Mouse (Mus musculus) neural tube, embryonic 14.5 days (tissue): ENCODE data around the gene C130074G19Rik. TPM values are rescaled to one million over a fixed set of nuclear protein-coding genes. Genes with fewer than 3 reads are reported as not detected.

Source experiments
- ATAC-seq: fragments of 200-750 bp; cut with Nextera tagmentation; 2 replicates; pipeline ENCODE4 v1.8.0; 2017; ENCODE audit warnings: low read depth, mild to moderate bottlenecking, moderate TSS enrichment, moderate library complexity
- H3K27ac ChIP-seq: fragments of 300-500 bp; sonication (generic); 2 replicates; pipeline ENCODE4 v1.5.1; 2014; ENCODE audit warnings: low read depth, mild to moderate bottlenecking, control low read depth, low read length, moderate library complexity, mixed read lengths
- H3K27me3 ChIP-seq: fragments of 300-500 bp; sonication (generic); 2 replicates; pipeline ENCODE4 v1.6.1; 2014; ENCODE audit warnings: low read length; ENCODE audit not compliant: control insufficient read depth, insufficient read depth
- H3K36me3 ChIP-seq: fragments of 300-500 bp; sonication (generic); 2 replicates; pipeline ENCODE4 v1.6.1; 2014; ENCODE audit warnings: low read length, mixed read lengths; ENCODE audit not compliant: control insufficient read depth, insufficient read depth
- H3K4me1 ChIP-seq: fragments of 300-500 bp; sonication (generic); 2 replicates; pipeline ENCODE4 v1.6.1; 2014; ENCODE audit warnings: low read length; ENCODE audit not compliant: control insufficient read depth, insufficient read depth
- H3K4me2 ChIP-seq: fragments of 300-500 bp; sonication (generic); 2 replicates; pipeline ENCODE4 v1.6.1; 2014; ENCODE audit warnings: mild to moderate bottlenecking, low read depth, low read length, control low read depth
- H3K4me3 ChIP-seq: fragments of 300-500 bp; sonication (generic); 2 replicates; pipeline ENCODE4 v1.5.1; 2014; ENCODE audit warnings: low read depth, low read length, control low read depth, mixed read lengths
- H3K9ac ChIP-seq: fragments of 300-500 bp; sonication (generic); replicated peaks from 2 replicates; pipeline ENCODE4 v1.6.1; 2014; ENCODE audit warnings: low read depth, mild to moderate bottlenecking, control low read depth, low read length, mixed read lengths
- H3K9me3 ChIP-seq: fragments of 300-500 bp; sonication (generic); 2 replicates; pipeline ENCODE4 v1.6.1; 2016; ENCODE audit warnings: low read length; ENCODE audit not compliant: control insufficient read depth
- WGBS: fragments of 180-500 bp; shearing (Covaris S2); extraction: QIAGEN DNeasy Blood & Tissue Kit; methylation state at CpG from one replicate; pipeline ENCODE4 v1.1.7; 2014; 5-methylcytosine and 5-hydroxymethylcytosine counted together
- polyA plus RNA-seq: library from polyadenylated mRNA; unstranded; fragments of >200 nt; fragmentation: Nextera tagmentation; extraction: Ambion mirVana; gene quantifications from 2 replicates; pipeline ENCODE4 v1.2.1, GENCODE M21; 2014

The C130074G19Rik gene
- polyA plus RNA-seq, 1 experiment from 2014 or later, result 0.48 TPM

DNA sequence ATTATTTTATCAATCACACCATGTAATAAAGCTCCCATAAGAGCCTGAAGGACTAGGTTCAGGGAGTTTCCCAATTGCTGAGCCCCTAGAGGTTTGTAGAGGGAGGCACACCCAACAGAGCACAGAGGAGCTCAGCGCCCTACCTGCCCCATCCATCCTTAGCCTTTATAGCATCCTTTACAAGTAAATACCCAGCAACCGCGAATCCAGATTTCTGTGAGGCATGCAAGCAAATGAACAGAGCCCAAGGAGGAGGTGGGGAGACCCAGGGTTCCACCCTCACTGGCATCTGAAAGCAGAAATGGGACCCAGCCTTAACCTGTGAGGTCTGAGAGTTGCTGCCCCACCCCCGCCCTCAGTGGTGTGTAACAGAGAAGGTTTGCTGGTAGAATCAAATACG, 46.7 kb downstream of the C130074G19Rik start:
- WGBS, result 70% methylated on average over 5 of the region's 5 CpGs
- Histone ChIP-seq H3K4me1 (no peaks in the 10 kb centered on the region), H3K9ac (no peak overlapping the region), H3K36me3 (0 out of 2 replicates have a peak, but pooled peaks cover 3% of the 10 kb centered on the region), H3K9me3 (no peaks in the 10 kb centered on the region), H3K4me2 (no peak overlapping the region), H3K27me3 (no peaks in the 10 kb centered on the region), H3K27ac (no peak overlapping the region), H3K4me3 (no peak overlapping the region)
- ATAC-seq, result no peak

DNA sequence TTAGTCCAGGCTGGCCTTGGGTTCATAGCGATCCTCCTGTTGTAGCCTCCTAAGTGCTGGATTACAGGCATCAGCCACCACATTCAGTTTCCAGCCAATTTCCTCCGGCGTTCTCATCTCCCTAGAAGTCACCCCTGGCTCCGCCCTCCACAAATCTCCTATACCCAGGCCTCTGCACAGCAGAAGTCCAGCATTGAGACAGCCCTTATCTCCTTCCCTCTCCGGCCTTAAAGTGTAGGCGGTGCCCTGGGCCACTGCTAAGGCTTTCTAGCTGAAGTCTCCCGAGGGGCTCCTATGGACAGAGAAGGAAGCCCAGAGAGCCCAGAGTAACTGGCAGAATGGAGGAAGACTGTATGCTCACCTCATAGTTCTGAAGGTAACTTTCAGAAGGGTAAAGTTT, 49.5 kb downstream of the C130074G19Rik start:
- no peak for ATAC-seq
- 93% methylated on average over 7 of the region's 7 CpGs for WGBS

DNA sequence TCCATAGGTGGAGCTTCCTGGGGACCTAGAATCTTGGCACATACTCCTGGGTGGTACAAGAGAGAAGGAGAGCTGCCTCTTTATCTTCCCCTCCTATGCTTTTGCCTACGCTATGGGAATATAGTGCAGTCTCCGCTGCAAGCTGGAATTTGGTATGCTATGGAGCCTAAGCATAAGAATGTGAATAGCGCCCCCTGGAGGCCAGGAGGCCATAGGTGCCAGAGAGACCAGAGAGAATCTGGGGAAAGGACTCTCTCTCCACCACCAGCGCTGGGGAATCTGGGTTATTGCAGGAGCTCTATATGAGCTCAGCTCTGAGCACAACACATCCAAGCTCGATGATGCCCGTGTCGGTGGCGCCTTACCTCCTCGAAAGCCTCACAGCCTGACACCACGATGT, 50.8 kb downstream of the C130074G19Rik start:
- Histone ChIP-seq H3K9me3 (no peaks in the 10 kb centered on the region), H3K4me1 (no peaks in the 10 kb centered on the region), H3K4me2 (no peak overlapping the region), H3K9ac (no peak overlapping the region), H3K4me3 (no peak overlapping the region), H3K27me3 (no peaks in the 10 kb centered on the region), H3K36me3 (no peaks in the 10 kb centered on the region), H3K27ac (no peak overlapping the region)
- 85% methylated on average over 10 of the region's 10 CpGs for WGBS
- no peak for ATAC-seq

More for the DNA sequence above, 49.5 kb downstream of the C130074G19Rik start:
- Histone ChIP-seq H3K27ac (no peak overlapping the region), H3K27me3 (no peaks in the 10 kb centered on the region), H3K9me3 (no peaks in the 10 kb centered on the region), H3K4me2 (no peak overlapping the region), H3K4me3 (no peak overlapping the region), H3K9ac (no peak overlapping the region), H3K36me3 (no peaks in the 10 kb centered on the region), H3K4me1 (no peaks in the 10 kb centered on the region)

DNA sequence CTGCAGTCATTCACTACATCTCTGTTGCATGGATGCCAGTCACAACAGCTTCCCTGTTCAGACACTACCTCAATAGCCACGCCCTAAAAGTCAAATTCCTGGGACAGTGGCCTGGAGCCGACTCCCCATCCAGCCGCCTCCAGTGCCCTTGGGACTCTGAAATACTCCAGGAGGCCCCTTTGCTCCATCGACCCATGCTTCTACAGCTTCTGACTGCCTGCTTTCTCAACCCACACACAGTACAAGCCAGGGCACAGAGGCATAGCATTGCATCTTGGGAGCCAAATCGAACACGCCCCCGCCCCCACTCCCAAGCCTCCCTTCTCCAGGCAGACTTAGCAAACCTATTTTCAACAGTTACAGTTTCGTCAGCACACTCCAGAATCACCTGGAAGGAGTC, 53.1 kb downstream of the C130074G19Rik start:
- Histone ChIP-seq H3K4me2 (no peak overlapping the region), H3K4me3 (no peak overlapping the region), H3K36me3 (no peaks in the 10 kb centered on the region), H3K27me3 (no peaks in the 10 kb centered on the region), H3K4me1 (no peaks in the 10 kb centered on the region), H3K9me3 (no peaks in the 10 kb centered on the region), H3K9ac (no peak overlapping the region), H3K27ac (no peak overlapping the region)
- ATAC-seq, result no peak
- 91% methylated on average over 8 of the region's 8 CpGs for WGBS

DNA sequence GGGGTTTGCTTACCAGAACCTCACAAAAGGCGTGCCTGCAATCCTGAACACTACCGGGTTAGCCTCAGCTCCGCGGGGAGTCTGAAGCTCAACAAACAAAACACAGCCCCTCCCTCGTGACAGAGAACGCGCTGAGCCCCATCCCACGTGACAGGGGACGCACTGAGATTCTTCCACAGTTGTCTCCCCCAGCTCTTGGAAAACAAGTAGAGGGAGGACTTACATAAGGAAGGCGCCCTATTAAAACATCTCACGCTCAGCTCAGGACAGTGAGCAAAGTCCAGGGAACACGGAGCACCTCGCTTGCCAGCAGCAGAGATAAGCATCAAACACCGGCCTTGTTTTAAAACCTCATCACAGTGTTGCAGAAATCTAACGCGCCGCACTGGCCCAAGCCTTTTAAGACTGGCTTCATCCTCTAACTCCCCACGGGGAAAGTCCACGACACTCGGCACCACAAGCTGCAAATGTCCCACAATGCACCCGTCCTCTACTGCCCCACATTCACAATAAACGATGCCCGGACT, 55.8 kb downstream of the C130074G19Rik start:
- Histone ChIP-seq H3K4me1 (no peaks in the 10 kb centered on the region), H3K27ac (peak overlapping the region; percentile 48; the same call in 1 of the 2 replicates), H3K4me3 (peak overlapping the region; percentile 9; the same call in 1 of the 2 replicates), H3K27me3 (no peaks in the 10 kb centered on the region), H3K4me2 (peak overlapping the region; percentile 38), H3K9me3 (no peaks in the 10 kb centered on the region), H3K36me3 (no peaks in the 10 kb centered on the region), H3K9ac (0 out of 2 replicates have a peak overlapping the region, but pooled peaks have one; percentile 25)
- WGBS, result 27% methylated on average over 23 of the region's 23 CpGs
- no peak for ATAC-seq

DNA sequence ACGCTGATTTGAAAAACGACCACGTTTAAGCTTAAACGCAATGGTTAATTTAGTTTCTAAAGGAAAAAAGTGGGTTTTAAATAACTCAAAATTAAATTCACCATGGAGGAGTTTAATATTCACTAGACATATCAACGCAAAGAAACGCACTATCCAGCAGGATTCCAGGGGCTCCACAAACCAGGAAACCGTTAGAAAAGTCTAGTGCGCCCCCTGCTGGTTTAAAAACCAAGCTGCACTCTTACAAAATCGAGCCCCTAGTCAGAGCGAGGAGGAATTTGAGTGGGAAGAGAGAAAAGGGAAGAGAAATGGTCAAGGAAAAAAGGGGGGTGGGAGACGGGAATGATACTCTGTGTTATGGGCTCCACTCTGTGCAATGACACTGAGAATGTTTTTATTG, 57.9 kb downstream of the C130074G19Rik start:
- H3K27me3 ChIP-seq, result no peaks in the 10 kb centered on the region
- 23% methylated on average over 11 of the region's 11 CpGs for WGBS
- H3K4me2 ChIP-seq, result peak overlapping the region; percentile 23; the same call in 1 of the 2 replicates
- no peaks in the 10 kb centered on the region for H3K36me3 ChIP-seq
- no peak overlapping the region for H3K9ac ChIP-seq
- peak; percentile 50; the same call in 1 of the 2 replicates for ATAC-seq
- H3K4me1 ChIP-seq, result no peaks in the 10 kb centered on the region
- no peak overlapping the region for H3K27ac ChIP-seq
- no peak overlapping the region for H3K4me3 ChIP-seq
- no peaks in the 10 kb centered on the region for H3K9me3 ChIP-seq

DNA sequence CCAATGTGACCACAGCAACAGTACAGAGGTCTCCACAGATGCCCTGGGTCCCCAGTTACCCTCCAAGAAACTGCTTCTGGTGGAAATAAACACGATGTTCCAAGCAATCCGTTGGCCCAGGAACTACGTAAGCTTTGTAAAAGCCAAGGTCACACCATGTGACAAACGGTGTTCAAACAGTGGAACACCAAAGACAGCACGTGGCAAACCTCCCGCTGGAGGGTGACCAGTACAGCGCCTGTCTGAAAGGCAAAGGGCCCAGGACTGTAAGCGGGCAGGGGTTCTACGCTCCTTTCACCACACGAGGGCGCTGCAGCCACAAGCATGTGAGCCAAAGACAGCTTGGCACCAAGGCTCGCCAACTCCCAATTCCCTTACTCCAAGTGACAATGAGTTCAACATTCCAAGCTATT, 58.6 kb downstream of the C130074G19Rik start:
- Histone ChIP-seq H3K4me3 (no peak overlapping the region), H3K36me3 (no peaks in the 10 kb centered on the region), H3K9ac (no peak overlapping the region), H3K9me3 (no peaks in the 10 kb centered on the region), H3K4me1 (no peaks in the 10 kb centered on the region), H3K27ac (no peak overlapping the region), H3K27me3 (no peaks in the 10 kb centered on the region), H3K4me2 (peak overlapping the region; percentile 23; the same call in 1 of the 2 replicates)
- 3% methylated on average over 12 of the region's 12 CpGs for WGBS
- peak; percentile 87 for ATAC-seq

DNA sequence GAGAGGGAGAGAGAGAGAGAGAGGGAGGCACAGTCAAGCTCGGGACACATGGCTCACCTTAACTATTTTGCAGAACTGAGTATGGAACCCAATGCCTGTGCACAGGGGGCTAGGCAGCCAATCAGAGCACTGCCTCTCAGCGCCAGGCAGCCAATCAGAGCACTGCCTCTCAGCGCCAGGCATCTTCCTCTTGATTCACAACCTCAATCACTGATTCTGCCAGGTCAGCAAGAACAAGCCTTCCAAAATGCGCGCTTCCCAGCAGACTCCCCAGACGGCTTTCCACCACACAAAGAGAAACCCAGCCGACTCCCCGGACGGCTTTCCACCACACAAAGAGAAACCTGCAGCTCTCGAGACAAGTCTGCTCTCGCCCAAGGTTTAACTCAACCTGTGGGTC, 60.3 kb downstream of the C130074G19Rik start:
- H3K36me3 ChIP-seq, result no peaks in the 10 kb centered on the region
- H3K27ac ChIP-seq, result peak overlapping the region; percentile 16; the same call in 1 of the 2 replicates
- H3K4me2 ChIP-seq, result peak overlapping the region; percentile 38
- H3K4me1 ChIP-seq, result no peaks in the 10 kb centered on the region
- peak; percentile 80 for ATAC-seq
- 9% methylated on average over 11 of the region's 11 CpGs for WGBS
- H3K27me3 ChIP-seq, result no peaks in the 10 kb centered on the region
- no peak overlapping the region for H3K4me3 ChIP-seq
- H3K9me3 ChIP-seq, result no peaks in the 10 kb centered on the region
- no peak overlapping the region for H3K9ac ChIP-seq
